Mouse (Mus musculus) mouse embryonic stem cell (cell line): ENCODE data around the gene Banp.

Source experiments
- in situ Hi-C, 2 experiments: fragments of 300-500 bp; cut with MboI; formaldehyde crosslinking; loops; 1 replicate in 1 of 2; 3 replicates in 1 of 2; pipeline ENCODE4 v1.14.3; 2019 to 2020; ENCODE audit warnings: low sequenced_read_pairs in 2 of 2, low pct_unique_long_range_greater_than_20kb in 1 of 2, mixed read lengths in 1 of 2; ENCODE audit not compliant: unreplicated experiment in 1 of 2

Gene Banp

DNA sequence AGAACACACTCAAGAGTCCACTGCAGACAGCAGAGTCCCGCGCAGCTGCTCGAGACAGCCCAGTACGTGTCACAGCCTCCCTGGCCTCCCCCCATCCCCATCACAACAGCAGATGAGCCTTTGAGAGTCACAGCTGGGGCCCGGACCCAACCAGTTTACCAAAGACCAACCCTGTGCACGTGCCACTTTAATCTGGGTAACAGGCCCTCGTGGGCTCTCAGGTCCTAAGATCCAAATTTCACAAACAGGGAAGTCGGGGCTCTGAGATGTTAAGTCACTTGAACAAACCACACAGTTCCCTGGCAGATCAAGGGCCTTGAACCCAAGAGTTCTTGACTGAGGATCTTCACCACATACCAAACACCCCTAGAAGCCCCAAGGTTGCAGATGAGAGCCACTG is 28.0 kb upstream of the Banp start:
- in situ Hi-C loops: no loop called here

DNA sequence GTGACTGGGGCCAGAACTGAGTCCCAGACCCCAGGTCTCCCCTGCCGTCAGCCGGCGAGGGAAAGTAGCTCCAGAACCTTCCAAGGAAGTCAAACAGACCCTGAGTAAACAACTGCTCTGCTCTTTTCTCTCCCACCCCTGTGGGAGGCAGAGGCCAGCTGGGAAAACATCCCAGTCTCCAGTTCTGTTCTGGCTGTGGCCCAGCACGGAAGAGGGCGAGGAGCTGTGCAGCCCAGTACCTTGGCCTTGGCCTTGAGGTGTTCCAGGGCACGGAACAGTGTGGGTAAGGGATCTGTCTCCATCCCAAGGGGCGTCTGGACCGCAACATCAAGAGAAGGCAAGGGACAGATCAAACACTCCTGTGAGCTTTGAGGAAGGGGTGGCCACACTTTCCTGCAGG is 27.4 kb upstream of the Banp start:
- in situ Hi-C loops: no loop called here

DNA sequence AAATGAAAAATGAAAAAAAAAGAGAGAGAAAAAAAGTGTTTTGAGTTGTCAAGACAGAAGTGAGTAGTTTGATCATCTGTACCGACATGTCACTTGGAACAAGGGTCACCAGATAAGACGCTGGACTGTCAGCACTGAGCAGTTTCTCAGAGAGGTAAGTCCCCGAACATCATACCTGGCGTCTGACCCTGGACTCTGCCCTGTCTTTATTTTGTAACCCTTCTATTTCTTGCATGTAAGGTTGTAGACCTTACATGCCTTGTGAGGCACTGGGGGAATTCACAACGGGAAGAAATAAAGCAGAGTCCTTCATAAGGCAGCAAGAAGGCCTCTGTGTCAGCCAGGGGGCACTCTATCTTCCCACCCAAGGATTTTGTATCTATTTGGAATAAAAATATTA is 24.9 kb upstream of the Banp start:
- in situ Hi-C loops: loop anchor here in 1 of 2 experiments (25.0 kb wide), 1 partner anchor 337 kb away; the partner anchor contains the start of genes Fbxo31 and Map1lc3b

- in situ Hi-C loops: loop anchor here in 1 of 2 experiments (25.0 kb wide), 1 partner anchor 338 kb away; the partner anchor contains the start of genes Fbxo31 and Map1lc3b
Measured at GRCm38 (mm10) chr8:121925624-121926023, 23.9 kb upstream of the Banp start.

DNA sequence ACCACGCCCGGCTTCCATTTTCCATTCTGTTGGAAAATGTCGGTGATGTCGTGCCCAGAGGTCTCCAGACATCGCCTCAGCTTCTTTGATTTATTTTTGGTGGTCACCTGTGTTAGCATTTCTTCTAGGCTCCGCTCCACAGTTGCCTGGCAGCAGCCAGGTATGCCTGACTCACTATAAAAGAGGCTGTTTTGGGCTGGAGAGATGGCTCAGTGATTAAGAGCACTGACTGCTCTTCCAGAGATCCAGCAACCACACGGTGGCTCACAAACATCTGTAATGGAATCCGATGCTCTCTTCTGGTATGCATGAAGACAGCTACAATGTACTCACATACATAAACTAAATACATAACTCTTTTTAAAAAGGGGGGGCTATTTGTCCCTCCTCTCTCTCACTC is 23.3 kb upstream of the Banp start:
- in situ Hi-C loops: loop anchor here in 1 of 2 experiments (25.0 kb wide), 1 partner anchor 339 kb away; the partner anchor contains the start of genes Fbxo31 and Map1lc3b

GRCm38 (mm10) chr8:121927316-121927715 is 22.2 kb upstream of the Banp start:
- in situ Hi-C loops: loop anchor here in 1 of 2 experiments (25.0 kb wide), 1 partner anchor 340 kb away; the partner anchor contains the start of genes Fbxo31 and Map1lc3b

DNA sequence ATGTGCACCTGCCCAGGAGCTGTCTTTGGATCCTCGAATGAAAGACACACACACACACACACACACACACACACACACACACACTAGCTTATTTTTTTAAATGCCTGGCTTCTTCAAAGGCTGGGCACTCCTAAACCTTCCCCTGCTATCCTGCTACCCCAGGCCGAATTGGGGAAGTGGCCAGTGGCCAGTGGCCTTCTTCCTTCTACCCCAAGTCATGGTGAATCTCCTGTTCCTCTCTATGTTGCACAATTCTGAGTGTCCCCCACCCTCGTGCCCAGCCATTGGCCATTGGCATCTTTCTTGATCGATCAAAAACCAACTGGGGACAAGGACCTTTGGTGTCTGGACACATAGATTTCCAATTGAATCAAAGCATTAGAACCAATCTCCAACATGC is 19.5 kb upstream of the Banp start:
- in situ Hi-C loops: loop anchor here (5.0 to 25.0 kb wide), 3 partner anchors 78 to 343 kb away; partner anchors contain the start of genes Fbxo31 (in 1 of the 2) and Map1lc3b (in 1 of the 2)

- in situ Hi-C loops: loop anchor here (5.0 to 25.0 kb wide), 3 partner anchors 79 to 344 kb away; partner anchors contain the start of genes Fbxo31 (in 1 of the 2) and Map1lc3b (in 1 of the 2)
Measured at GRCm38 (mm10) chr8:121931571-121931970, 18.0 kb upstream of the Banp start.

- in situ Hi-C loops: loop anchor here (5.0 to 25.0 kb wide), 3 partner anchors 80 to 345 kb away; partner anchors contain the start of genes Fbxo31 (in 1 of the 2) and Map1lc3b (in 1 of the 2)
Measured at GRCm38 (mm10) chr8:121932026-121932667, 17.4 kb upstream of the Banp start.

DNA sequence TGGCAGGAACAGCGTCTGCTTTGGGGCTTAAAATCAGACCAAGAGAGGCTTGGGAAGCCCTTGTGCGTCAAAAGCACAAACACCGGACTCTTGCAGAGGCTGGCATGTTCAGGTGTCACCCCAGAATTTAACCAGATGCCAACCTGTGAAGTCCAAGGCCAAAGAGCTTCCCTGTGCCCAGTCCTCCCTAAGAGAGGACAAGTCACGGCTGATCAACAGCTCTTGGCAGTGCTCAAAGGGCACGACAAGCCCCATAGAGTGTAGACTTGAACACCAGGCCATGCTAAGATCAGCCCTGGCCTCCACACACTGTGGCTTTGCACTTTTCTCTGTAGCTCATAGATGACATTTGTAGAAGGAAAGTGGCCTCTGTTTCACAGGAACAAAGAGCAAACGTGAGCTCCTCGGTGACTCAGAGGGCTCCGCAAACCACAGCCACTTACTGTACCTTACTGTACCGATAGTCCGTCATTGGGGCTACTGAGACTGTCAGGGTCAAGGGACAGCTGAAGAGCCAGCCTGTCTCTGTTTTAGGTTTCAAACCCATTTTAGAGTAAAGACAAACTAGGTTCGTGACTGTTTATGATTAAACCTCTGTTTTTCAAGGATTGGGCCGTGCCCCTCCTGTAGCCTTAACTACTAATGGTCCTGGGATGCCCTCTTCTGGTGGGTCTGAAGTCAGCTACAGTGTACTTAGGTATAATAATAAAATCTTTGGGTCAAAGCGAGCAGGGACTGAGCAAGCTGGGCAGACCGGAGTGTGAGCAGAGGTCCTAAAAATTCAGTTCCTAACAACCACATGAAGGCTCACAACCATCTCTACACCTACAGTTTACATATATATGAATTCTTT is 16.7 kb upstream of the Banp start:
- in situ Hi-C loops: loop anchor here (5.0 to 25.0 kb wide), 3 partner anchors 81 to 346 kb away; partner anchors contain the start of genes Fbxo31 (in 1 of the 2) and Map1lc3b (in 1 of the 2)

- in situ Hi-C loops: loop anchor here (5.0 to 25.0 kb wide), 3 partner anchors 82 to 347 kb away; partner anchors contain the start of genes Fbxo31 (in 1 of the 2) and Map1lc3b (in 1 of the 2)
Measured at GRCm38 (mm10) chr8:121934506-121934905, 15.0 kb upstream of the Banp start.

DNA sequence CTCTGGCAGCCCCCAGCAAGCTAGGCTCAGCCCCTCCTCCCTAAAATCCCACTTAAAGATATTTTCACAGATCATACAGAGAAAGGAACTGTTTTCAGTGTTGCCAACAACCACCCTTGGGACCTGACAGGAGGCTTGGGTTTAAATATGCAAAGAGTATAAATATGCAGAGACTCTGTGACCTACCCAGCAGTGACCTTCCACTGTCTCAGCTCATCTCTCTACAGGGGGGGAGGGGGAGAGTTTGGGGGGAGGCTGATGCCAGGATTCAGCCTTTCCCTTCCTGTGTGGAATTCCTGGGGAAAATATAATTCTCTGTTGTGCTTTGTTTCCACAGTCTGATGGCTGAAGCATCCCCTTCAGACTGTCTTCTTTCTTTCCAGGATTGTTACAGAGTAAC is 14.6 kb upstream of the Banp start:
- in situ Hi-C loops: loop anchor here (5.0 to 25.0 kb wide), 3 partner anchors 83 to 348 kb away; partner anchors contain the start of genes Fbxo31 (in 1 of the 2) and Map1lc3b (in 1 of the 2)

DNA sequence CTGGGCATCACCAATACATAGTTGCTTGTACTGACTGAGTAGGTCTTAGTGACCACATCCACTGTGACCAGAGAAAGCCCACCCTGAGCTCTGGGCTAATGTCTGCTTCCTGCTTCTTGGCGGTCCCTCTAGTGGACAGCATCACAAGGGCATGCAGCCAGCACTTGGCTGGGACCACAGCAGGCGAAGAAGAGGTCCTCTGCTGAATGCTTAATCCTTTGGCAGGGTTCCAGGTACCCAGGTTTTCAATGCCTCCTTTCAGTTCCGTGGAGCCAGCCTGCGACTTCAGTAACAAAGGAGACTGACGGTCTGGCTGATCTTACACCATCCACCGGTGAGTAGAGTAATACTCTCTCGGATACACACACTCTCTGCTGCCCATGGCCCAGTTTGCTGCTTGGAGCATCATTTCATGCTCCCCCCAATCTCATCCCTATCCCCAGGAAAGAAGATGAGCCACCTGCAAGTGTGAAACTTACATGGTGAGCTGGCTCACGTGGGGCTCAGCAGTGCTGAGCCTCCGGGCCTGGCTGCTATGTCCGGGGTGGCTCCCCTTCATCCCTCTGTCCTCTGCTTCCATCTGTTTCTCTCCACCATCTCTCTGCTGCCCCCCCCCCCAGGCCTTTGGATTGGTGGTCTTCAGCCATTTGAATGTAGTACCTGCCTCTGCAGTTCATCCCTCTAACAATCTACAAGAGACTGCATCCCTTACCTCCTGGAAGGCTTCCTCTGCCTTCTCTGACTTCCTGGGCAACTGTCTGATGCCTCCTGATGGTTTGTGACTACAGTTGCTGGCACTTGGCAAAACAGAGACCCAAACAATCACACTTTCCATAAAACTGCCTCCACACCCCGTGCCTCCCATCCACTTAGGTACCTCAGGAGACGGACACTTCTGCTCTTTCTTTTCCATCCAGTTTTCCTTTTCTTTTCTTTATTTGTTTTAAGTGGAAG is 13.9 kb upstream of the Banp start:
- in situ Hi-C loops: loop anchor here (10.0 to 25.0 kb wide), 2 partner anchors 181 to 348 kb away; partner anchors contain the start of genes Fbxo31 (in 1 of the 2) and Map1lc3b (in 1 of the 2)

DNA sequence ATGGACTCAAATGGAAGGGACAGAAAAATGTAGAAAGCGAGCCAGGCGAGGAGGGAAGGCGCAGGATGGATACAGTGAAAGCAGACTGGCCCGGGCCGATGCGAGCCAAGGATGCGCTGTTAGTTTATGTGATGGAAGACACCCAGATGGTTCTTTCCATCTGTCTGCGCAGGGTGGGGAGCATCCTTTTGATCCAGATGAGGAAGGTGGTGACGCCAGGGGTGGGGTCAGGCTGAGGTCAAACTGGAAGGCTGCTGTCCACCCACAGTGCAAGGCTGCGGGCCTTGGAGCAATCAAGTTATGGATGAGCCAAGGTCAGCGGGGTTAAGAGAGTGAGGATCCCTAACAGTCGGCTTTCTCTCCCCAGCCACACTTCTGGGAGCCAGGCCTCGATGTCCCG is 13.2 kb upstream of the Banp start:
- in situ Hi-C loops: loop anchor here (10.0 to 25.0 kb wide), 2 partner anchors 182 to 349 kb away; partner anchors contain the start of genes Fbxo31 (in 1 of the 2) and Map1lc3b (in 1 of the 2)

DNA sequence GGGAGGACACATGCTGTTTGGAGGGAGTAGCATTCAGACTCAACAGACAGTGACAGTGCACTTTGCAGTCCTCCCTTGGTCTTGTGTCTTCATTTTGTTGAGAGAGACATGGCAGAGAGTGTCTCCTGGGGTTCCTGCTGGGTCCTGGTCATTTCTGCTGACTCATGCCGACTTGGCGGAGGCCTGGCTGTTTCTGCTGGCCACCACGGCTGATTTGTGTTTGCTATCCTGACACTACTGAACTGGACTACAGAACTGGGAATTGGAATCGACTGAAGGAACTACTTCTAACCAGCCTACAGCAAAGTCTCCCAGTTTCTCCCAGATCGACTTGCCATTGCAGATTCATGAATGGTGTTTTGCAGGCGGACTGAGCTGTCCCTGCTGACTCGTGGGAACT is 10.8 kb upstream of the Banp start:
- in situ Hi-C loops: loop anchor here (10.0 to 25.0 kb wide), 2 partner anchors 184 to 351 kb away; partner anchors contain the start of genes Fbxo31 (in 1 of the 2) and Map1lc3b (in 1 of the 2)

DNA sequence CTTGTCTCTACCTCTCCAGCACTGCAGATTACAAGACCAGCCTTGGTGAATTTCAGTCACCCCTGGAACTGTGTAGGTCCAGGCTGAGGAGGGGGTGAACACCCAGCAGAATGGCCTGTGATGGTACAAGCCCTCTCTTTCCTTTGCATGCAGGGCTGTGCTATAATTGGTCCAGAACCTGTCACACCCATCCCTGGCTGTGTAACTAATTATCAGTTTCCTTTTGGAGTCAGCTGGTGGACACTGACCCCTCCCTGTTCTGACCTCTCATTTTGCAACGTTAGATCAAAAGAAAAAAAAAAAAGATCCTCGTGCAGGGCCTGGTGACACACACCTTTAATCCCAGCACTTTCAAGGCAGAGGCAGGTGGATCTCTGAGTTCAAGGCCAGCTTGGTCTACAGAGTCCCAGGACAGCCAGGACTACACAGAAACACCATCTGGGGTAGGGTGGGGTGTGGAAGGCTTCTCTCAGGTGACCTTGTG is 6.5 kb upstream of the Banp start:
- in situ Hi-C loops: loop anchor here in 1 of 2 experiments (25.0 kb wide), 1 partner anchor 356 kb away; the partner anchor contains the start of genes Fbxo31 and Map1lc3b

DNA sequence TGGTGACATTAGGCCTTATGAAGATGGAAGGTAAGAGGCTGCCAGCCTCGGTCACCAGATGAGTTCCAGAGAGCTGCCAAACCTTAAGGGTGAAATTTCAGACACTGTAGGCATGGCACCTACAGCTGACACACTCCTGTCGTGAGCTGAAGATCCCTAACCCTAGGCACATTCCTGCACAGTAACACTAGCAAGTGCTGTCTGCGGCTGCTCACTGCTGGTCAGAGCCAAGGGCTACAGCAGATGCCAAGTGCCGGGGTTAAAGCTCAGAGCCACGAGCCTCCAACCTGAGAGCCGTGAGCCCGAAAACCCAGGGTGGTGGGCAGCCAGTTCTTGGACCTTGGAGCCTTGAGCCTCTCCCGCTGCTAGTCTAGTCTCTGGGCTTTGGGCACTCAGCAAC is 5.8 kb upstream of the Banp start:
- in situ Hi-C loops: loop anchor here in 1 of 2 experiments (25.0 kb wide), 1 partner anchor 356 kb away; the partner anchor contains the start of genes Fbxo31 and Map1lc3b
